Mouse (Mus musculus) inflammation-experienced regulatory T-cells, adult 6 months (primary cell): ENCODE measurements around the gene Zfhx3. TPM values are rescaled to one million over a fixed set of nuclear protein-coding genes. Genes with fewer than 3 reads are reported as not detected.

Experiments
- ATAC-seq: one replicate; pipeline ENCODE4 v1.8.0; 2017
- polyA plus RNA-seq, 3 experiments: library from polyadenylated mRNA; unstranded; fragments of 100-300 nt; shearing (Covaris generic); gene quantifications; one replicate each; pipeline ENCODE4 v1.2.1; 2017

Gene Zfhx3
- polyA plus RNA-seq, 3 experiments from 2014 or later, result 0.03 to 0.35 (median 0.24) TPM

DNA sequence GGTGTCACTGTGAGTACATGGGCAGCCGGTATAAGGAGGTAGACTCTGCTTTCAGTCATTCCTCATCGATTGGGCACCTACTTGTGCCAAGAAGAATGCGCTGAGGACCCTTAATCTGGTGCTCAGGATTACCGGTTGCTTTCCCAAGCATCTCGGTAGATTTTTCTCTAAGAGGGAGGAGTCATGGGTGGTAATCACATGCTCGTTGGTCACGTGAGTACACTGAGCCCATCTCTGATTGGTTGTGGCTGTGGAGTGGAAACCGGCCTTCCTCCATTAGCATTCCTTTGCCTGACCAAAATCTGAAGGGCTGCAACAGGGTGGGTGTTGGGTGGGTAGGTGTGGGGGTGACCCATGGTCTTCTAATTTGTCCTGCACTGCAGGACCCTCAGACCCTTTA is 421.4 kb downstream of the Zfhx3 start:
- no peak for ATAC-seq

DNA sequence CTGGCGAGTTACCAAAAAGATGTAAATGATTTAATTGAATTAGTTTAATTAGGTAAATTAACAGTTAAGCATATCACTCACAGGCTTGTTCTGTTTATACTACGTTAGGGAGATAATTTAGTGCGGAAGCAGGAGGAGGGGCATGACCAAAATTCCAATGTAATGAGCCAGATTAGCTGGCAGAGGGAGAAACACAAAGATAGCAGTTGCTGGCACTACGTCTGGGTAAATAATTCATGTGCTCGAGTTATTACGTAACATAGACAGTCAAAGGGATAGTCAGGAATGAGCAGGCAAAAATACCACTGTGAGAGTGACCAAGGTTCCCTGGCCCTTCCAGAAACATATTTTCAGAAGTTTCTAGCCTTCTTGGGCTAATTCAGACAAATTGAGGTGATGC is 426.6 kb downstream of the Zfhx3 start:
- no peak for ATAC-seq

DNA sequence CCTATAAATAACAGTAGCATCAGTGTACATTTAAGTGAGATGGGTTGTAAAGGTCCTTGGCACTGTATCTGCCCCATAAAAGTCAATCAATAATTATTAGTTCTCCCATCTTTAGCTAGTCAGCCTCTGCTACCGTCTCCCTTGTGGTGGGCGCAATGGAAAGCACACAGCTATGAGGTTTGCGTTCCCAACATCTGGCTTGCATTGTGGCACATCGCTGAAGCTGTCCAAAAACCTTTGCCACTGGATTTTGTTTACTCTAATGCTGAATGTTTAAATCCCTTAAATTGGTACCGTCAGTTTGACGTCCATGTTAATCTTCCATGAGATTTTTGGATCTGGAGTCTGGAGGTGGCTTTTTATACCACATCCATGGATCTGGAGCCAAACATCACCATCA is 428.3 kb downstream of the Zfhx3 start:
- no peak for ATAC-seq

DNA sequence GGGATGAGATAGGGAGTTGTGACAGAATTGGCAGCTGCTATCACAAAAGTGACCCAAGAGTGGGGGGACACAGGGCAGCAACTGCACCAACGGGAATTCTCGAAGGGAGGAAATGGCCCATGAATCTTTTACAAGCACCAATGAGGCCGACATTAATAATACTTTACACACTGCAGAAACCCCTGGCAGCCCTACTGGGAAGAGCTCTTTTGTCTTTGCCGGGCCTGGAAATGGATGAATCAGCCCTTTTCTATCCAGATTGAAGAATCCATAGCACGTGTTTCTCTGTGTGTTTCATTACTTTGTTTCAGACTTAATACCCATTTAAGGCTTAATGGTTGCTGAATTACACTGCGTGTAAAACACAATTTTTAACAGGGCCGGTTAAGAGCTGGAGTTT is 430.6 kb downstream of the Zfhx3 start:
- ATAC-seq, result no peak

DNA sequence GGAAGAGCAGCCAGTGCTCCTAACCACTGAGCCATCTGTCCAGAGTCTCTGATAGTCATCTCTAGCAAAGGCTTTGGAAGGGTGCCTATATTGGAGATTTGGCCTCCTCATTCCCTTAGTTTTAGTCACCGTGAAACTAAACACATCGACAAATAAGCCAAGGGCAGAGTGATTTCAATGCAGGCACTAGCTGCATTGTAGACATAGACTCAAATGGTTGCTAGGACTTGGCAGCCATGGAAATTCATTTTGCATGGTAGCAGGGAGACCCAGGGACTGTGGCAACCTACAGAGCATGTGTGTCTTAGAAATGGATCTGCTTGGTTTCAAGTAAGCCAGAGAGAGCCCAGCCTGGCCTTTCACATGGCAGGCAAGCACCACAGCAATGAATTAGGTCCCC is 435.6 kb downstream of the Zfhx3 start:
- ATAC-seq, result no peak

DNA sequence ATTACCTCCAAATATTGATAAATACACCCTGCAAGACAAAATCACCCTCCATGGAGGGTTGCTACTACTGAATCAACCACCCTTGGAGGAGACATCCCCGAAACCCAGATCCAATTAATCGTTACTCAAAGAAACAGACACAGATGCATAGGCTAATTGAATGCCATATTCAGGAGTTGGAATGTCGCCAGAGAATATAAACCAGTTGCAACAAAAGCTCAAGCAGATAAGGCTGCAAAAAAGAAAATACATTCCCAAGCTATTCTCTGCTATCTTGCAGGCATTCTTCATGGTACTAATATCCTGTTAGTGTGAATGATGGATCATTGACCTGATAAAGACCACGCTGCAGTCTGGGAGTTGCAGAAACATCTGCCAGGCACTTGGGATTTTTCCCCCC is 440.7 kb downstream of the Zfhx3 start:
- no peak for ATAC-seq

DNA sequence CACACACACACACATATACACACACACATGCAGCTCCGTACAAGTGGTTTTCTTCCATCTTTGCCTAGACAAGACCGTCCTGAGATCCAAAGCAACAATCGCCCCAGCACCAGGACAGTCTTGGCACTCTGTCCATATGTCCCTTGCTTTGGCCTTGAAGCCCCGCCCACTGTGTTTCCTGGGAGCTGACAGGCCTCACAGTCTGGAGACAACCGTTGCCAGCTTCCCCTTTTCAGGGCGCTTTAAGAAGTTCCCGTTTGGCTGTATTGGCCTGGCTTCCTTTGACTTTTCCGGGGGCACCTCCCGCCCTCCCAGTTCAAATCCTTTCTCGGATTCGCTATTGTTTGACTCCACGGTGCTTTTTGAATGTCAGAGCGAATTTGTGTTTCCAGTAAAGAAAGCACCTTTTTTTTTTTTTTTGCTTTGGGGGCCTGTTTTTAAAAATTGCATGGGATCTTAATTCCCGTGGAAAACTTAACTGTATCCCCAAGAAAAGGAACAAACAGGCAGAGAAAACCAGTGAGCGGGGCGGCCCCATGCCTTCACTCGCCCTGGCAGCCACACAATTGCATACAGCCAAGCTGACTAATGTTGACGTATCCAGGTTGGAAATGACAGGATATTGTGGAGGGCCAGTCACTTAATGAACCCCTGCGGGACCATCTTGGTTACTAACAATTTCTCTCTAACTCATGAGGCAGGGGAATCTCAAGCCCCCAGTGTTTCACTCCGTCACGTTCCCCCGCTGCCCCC is 444.9 kb downstream of the Zfhx3 start:
- ATAC-seq, result no peak

DNA sequence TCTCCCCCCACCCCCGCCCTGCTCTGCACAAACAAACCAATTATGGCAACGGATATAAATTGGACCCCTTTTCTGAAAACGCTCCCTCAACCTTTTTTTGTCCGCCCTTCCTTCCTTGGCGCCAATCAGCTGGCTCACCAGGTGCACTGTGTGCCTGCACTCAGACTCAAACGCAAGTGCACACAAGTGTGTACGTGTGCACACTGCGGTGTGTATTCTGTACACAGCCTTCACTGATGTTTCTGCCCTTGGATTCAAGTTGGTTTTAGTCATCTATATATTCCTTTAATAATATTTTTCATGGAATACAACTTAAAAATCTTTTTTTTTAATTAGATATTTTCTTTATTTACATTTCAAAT is 445.4 kb downstream of the Zfhx3 start:
- no peak for ATAC-seq

DNA sequence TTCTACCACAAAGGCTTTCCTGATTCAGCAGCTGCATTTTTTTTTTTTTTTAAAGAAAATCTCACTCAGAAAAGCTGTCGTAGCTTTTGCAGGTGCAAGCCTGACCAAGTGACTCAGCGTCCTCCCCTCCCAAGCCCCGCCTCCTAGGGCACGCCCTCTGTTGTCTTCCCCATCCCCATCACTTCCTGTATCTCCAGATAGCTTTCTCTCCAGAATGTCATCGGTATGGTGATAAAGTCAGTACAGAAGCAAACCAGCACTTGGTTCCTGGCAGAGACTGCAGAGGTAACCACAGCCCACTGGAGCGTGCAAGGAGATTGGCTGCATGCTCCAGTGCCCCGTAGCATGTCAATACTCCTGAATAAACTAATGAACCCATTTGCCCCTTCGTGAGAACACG is 450.5 kb downstream of the Zfhx3 start:
- ATAC-seq, result peak; percentile 83

DNA sequence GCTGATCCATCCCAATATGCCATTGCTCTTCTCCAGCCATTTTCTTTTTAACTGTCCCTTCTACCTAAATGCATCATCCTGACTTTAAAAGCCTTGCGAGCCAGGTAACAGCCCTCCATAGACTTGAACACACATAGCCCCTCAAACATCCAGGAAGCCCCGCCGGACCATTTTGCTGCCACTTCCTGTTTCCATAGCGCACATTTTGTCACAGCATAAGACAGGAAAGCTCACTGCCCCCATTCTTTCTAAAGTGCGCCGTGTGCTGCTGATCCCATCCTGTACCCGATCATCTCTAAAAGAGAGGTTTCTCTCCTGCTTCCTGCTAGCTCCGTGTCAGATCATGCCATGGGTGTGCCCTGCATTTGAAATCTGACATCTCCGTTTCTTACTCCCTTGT is 459.7 kb downstream of the Zfhx3 start:
- peak; percentile 32 for ATAC-seq

DNA sequence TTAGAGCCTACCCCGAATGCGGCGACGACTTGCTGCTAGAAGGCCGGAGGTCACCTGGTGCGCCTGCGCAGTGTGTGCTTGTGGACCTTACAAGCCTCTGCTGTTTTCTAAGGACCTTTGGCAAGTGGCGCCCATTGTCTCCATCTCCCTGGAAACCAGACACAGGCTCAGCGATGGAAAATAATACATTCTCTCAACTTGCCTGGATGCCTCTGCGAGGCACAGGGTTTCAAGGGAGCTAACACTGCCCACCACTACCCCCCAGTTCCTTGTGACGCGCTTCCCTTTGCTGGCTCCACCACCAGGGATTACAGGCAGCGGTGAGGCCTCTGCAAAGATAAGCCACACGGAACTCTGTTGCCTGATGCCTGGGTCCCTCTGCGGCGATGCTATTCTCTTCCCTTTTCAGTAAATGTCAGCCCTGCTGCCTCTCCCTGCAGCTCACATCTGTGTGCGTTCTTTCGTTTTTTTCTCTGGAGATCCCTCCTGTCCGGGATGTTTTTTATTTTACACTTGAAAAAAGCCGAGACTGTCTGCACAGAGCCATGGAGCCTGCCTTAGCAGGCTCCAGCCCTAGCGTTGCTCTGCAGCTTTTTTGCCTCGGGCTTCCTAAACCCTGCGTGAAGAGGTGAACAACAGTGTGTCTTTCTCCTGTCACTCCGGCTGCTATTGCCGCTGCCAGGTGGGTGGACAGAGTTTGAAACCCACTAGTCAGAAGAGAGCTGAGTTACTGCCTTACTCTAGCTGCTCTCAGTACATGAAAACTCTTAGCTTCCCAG is 464.5 kb downstream of the Zfhx3 start:
- ATAC-seq, result no peak

DNA sequence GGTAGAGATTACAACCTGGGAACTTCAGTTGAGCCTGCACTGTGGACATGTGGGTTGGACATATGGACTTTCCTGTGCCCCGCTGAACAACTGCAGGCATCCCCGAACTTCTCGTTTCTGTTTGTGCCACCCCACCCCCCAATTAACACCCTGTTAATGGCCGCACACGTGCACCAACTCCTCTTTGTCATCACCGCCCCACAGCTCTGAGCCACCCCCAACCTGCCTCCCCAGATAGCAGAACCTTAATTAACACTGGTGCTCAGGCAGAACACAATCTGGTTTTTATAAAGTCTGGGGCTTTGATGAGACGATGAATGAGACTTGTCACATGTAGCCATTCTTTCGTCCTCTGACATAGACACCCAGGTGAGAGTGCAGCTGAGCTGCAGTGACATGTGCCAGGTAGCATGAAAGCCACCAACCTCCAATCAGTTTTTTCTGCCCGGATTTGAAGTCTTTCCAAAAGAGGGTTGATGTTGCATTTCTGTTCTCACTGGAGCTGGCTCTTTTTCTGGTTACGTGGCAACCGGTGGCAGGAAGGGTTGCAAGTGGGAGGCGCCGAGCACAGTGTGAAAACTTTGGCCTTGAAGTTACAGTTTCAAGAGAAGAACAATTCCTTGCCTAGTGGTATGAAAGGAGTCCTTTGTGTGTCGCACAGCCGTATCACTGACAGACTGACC is 476.9 kb downstream of the Zfhx3 start:
- ATAC-seq, result no peak

DNA sequence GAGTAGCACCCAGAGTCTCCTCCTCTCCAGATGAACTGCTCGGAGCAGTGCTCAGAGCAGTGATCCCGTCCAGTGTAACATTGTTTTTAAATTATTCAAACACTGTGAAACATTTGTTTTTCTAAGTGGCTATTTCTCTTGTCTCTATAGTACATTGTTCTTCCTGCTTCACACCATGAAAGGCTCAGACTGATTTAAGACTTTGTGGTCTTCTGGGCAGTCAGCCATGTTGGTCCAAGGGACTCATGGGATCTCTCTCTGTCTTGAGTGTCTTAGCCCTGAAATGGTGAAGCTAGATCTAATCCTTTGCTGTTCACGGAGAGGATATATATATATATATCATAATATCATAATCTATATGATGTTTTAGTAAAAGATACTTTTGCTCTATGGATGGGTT is 480.1 kb downstream of the Zfhx3 start:
- no peak for ATAC-seq

DNA sequence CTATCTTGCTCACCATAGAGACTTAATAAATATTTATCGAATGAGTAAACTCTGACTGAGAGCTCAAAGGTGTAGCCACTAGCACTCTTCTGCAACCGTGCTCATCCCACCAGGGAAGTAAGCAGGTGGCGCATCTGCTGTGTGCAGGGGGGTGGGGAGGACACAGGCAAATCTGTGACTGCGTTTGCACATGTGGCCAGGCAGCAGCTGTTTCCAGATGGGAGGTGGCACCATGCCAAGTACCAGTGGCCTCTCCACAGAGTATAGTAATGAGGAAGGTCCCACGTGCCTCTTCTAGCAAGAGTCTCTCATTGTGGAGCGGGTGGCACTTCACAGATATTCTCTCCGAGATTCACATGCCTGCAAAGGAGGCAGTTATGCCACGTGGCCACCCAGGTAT is 481.9 kb downstream of the Zfhx3 start:
- no peak for ATAC-seq

DNA sequence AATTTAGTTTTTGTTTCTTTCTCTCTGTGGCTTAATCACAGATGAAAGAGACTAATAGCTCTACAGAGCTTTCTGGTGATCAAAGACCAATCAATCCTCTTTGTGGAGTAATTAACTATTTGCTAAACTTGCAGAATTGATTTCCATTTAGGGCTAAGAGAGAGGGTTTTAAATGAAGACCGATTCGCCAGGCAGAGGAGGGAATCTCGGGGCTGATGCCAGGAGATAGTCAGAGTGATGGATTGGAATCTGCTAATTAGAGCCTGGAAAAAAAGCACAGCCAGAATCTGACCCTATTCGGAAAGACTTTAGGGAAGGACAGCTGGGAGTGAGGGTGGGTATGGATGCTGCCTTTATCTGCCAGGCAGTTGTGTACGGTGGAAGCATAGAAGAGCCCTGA is 490.9 kb downstream of the Zfhx3 start:
- ATAC-seq, result no peak

DNA sequence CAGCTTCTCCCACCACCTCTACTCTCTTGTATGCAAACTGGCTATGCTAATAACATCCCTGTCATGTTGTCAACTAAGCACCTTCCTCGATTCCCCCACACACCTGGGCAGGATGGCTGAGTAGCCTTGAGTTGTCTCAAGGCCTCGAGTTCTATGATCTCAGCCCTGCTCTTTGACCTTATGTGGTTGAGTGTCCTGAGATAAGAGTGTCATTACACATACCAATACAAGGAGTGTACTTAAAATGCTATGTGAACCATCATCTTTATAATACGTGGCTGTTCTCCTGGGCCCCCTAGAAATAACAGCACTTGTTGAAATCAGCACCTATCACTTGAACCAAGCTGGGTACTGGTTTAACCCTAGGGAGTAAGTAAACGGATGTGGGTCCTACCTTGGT is 492.1 kb downstream of the Zfhx3 start:
- no peak for ATAC-seq

DNA sequence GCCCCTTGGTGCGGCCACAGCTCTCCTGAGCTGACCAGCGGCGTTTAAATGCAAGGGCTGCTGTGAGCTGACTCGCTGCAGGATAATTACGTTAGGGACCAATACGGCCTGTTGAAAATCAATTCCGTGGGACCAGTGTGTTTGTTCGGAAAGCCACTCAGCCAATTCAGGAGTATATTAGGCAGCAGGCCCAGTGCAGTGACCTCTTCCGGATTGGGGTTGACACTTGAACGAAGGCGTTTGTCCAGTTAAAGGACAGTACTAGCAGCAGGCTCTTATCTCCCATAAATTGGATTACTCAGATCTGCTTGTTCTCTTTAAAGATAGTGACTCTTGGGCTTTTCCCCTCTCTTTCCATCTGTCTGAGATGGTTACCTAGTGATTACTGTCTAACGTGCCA is 493.9 kb downstream of the Zfhx3 start:
- ATAC-seq, result no peak

DNA sequence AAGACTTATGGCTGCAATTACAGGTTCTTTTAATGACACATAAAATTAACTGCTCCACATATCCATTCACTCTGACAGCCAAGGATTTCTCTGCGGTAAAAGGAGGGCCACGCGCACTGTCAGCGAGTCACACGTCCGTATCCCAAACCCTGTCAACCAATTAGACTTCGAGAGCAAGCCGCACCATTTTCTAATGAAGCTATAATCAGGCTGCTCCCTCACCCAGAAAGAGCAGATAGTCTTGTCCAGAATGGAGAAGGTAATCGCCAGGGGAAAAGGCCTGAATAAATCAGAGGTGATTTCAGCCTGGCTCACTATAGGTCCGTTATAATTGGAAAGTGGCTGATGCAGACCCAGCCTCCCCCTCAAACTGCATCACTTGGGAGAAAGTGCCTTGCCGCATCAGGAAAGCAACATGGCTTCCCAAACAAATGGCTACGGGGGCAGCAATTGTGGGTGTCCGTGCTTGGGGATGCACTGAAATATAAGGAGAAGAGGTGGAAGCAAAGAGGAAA is 494.9 kb downstream of the Zfhx3 start:
- no peak for ATAC-seq

DNA sequence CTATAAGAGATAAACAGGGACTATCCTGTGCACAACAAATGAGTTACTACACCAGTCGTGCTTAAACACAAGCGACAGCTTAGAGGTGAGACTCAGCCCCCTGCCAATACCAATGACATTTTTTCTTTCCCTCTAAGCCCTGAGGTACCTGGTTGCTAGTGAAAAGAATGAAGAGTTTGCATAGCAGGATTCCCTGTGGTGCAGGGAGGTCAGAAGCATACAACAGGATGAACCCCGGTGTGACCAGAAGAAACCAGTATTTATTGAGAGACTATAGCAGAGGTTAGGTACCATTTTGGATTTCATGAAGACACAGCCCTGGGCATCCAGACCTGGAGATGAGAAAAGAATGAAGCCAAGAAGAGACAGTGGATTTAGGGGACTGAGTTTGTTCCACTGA is 498.0 kb downstream of the Zfhx3 start:
- ATAC-seq, result no peak

DNA sequence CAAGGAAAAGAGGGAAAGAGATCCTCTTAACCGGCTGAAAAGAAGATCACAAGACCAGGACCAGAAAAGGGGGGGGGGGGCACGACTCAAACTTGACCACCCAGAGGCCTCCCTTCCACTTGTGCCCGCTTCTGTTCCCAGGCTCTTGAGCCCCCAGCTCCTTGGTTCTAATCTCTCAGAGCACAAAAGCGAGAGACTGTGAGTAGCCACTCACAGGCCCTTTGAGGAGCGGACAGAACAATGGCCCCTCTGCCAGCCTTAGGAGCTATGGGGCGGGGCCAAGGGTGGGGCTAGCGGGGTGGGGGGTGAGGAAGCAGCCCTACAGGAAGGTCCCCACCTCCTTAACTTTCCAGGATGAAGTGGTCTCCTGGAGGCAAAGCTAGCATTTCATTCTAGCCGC is 508.4 kb downstream of the Zfhx3 start:
- ATAC-seq, result no peak

DNA sequence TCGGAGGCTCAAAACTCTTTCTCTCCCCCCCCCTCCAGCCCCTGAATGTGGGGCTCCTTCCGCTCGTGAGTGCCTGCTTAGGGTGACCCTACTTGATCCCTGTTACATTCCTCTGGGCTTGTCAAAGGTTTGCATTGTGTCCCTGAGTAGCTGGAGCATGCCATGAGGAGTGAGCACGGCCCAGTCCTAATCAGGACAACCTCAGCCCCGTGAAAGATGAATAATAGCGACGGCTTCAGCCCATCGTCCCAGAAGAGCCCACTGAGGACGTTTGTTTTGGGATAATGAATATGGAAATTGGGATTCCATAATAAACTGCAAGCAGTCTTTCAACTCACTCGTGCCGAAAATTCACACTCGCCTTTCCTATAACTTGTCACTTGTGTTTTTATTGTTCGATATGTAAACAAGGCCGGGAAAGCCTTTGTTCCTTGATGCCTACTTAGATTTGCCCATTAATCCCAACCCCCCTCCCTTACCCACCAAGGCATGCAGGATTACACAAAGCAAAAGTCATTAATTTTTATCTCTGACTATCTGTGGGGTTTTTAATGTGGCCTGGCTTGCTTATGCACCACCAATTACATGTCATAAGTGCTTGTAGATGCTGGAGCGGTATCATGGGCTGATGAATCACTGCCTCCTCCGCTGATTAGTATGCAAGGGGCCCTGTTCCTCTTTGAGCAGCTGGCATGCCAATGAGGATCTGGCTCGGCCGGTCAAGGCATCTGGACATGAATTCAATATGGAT is 512.3 kb downstream of the Zfhx3 start:
- no peak for ATAC-seq

DNA sequence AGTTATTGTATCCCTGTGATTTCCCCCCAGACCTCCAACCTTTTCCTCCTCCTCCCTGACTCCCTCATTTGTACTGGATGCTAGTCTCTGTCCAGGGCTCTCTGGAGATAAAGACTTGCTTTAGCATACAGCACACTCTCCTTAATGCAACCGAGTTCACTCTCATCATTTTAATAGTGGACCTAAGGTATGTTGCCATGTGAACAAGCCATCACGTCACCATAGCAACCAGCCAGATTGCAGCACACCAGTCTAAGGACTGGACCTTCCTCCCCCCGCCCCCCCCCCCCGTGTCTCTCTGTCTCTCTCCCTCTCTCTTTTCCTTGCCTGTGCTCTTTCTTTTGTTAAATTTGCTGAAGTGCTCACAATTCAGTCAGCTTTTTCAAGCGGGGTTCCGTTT is 524.2 kb downstream of the Zfhx3 start:
- no peak for ATAC-seq
